Mouse (Mus musculus) hindbrain, embryonic 12.5 days (tissue): ENCODE results near the gene Parvb. TPM values are rescaled to one million over a fixed set of nuclear protein-coding genes. Genes with fewer than 3 reads are reported as not detected.

Experiments used
- ATAC-seq: fragments of 200-750 bp; cut with Nextera tagmentation; 2 replicates; pipeline ENCODE4 v1.8.0; 2017; ENCODE audit warnings: moderate TSS enrichment; ENCODE audit not compliant: low FRiP score
- H3K27ac ChIP-seq: fragments of 300-500 bp; sonication (generic); 2 replicates; pipeline ENCODE4 v1.5.1; 2016; ENCODE audit warnings: mild to moderate bottlenecking
- H3K27me3 ChIP-seq: fragments of 300-500 bp; sonication (generic); 2 replicates; pipeline ENCODE4 v1.6.1; 2016; ENCODE audit warnings: mild to moderate bottlenecking
- H3K36me3 ChIP-seq: fragments of 300-500 bp; sonication (generic); 2 replicates; pipeline ENCODE4 v1.6.1; 2016; ENCODE audit warnings: mild to moderate bottlenecking
- H3K4me1 ChIP-seq: fragments of 300-500 bp; sonication (generic); 2 replicates; pipeline ENCODE4 v1.6.1; 2016
- H3K4me2 ChIP-seq: fragments of 300-500 bp; sonication (generic); replicated peaks from 2 replicates; pipeline ENCODE4 v1.6.1; 2016; ENCODE audit warnings: mild to moderate bottlenecking
- H3K4me3 ChIP-seq: fragments of 300-500 bp; sonication (generic); 2 replicates; pipeline ENCODE4 v1.5.1; 2016; ENCODE audit warnings: mild to moderate bottlenecking
- H3K9ac ChIP-seq: fragments of 300-500 bp; sonication (generic); 2 replicates; pipeline ENCODE4 v1.6.1; 2016; ENCODE audit warnings: mild to moderate bottlenecking, moderate library complexity
- H3K9me3 ChIP-seq: fragments of 300-500 bp; sonication (generic); replicated peaks from 2 replicates; pipeline ENCODE4 v1.6.1; 2016; ENCODE audit warnings: mild to moderate bottlenecking
- WGBS: fragments of 180-500 bp; shearing (Covaris S2); methylation state at CpG from one replicate; pipeline ENCODE4 v1.1.7; 2016; 5-methylcytosine and 5-hydroxymethylcytosine counted together
- polyA plus RNA-seq: library from polyadenylated mRNA; unstranded; fragments of >200 nt; fragmentation: Nextera tagmentation; extraction: Ambion mirVana; gene quantifications from 2 replicates; pipeline ENCODE4 v1.2.1, GENCODE M21; 2016

Parvb gene
- polyA plus RNA-seq, 1 experiment from 2014 or later = 6.5 TPM

DNA sequence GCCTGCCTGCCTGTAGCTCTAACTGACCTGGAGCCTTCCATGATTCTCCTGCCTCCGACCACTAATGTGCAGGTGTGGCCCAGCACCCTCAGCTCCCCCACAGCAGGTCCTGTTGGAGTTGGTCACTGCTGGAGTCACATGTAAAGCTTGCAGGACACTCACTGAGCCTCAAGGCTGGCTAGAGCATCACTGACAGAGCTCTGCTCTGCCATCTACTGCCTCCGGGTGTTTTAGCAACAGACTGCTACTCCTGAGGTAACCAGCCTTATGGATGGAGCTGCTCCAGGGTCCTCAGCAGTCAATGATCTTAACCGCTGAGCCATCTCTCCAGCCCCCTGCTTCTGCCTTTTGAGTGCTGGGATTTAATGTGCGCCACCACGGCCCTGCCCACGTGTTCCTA, 8.4 kb upstream of the Parvb start:
- H3K9me3 ChIP-seq = no peaks in the 10 kb centered on the region
- H3K27me3 ChIP-seq = no peaks in the 10 kb centered on the region
- no peak overlapping the region for H3K9ac ChIP-seq
- no peaks in the 10 kb centered on the region for H3K36me3 ChIP-seq
- no peak overlapping the region for H3K4me2 ChIP-seq
- H3K27ac ChIP-seq = peak overlapping the region; percentile 49
- H3K4me1 ChIP-seq = peaks cover 60% of the 10 kb centered on the region
- 38% methylated on average over 6 of the region's 6 CpGs for WGBS
- ATAC-seq = no peak
- H3K4me3 ChIP-seq = no peak overlapping the region

GRCm38 (mm10) chr15:84224779-84225178, 7.1 kb upstream of the Parvb start:
- H3K4me2 ChIP-seq = no peak overlapping the region
- H3K36me3 ChIP-seq = no peaks in the 10 kb centered on the region
- H3K9ac ChIP-seq = no peak overlapping the region
- H3K9me3 ChIP-seq = no peaks in the 10 kb centered on the region
- H3K4me1 ChIP-seq = peaks cover 49% of the 10 kb centered on the region
- H3K4me3 ChIP-seq = no peak overlapping the region
- H3K27ac ChIP-seq = peak overlapping the region; percentile 64
- 47% methylated on average over 10 of the region's 10 CpGs for WGBS
- H3K27me3 ChIP-seq = 0 out of 2 replicates have a peak, but pooled peaks cover under 1% of the 10 kb centered on the region
- ATAC-seq = no peak

GRCm38 (mm10) chr15:84226918-84227317, 4.9 kb upstream of the Parvb start:
- Histone ChIP-seq H3K4me3 (no peak overlapping the region), H3K9me3 (no peaks in the 10 kb centered on the region), H3K27ac (peak overlapping the region; percentile 60), H3K36me3 (no peaks in the 10 kb centered on the region), H3K27me3 (0 out of 2 replicates have a peak, but pooled peaks cover 4% of the 10 kb centered on the region), H3K4me2 (no peak overlapping the region), H3K4me1 (peaks cover 59% of the 10 kb centered on the region), H3K9ac (no peak overlapping the region)
- 46% methylated on average over 15 of the region's 15 CpGs for WGBS
- ATAC-seq = peak; percentile 73

DNA sequence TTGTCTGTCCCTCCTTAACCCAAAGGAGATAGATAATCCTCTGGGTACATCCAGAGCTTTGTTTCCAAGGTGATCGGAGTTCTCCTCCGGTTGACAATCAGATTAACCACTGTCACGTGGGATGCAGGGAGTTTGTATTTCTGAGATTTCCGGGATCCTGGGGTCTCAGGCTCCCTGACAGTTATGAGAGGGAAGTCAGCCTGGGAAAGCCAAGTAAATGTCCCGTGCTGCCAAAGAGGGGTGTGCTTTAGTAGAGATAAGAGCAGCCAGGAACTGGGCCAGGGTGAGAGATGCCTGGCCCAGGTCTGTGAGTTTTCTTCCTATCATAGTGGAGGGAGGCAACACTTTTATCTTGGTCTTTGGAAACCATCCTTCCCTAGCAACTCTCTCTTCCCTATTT, 1.2 kb upstream of the Parvb start:
- H3K4me3 ChIP-seq = no peak overlapping the region
- no peak overlapping the region for H3K9ac ChIP-seq
- WGBS = 25% methylated on average over 5 of the region's 5 CpGs
- ATAC-seq = no peak
- H3K36me3 ChIP-seq = no peaks in the 10 kb centered on the region
- H3K9me3 ChIP-seq = no peaks in the 10 kb centered on the region
- H3K4me1 ChIP-seq = peaks cover 58% of the 10 kb centered on the region
- H3K27me3 ChIP-seq = peaks cover 8% of the 10 kb centered on the region; the same call in 1 of the 2 replicates
- peak overlapping the region; percentile 93; the same call in 1 of the 2 replicates for H3K4me2 ChIP-seq
- H3K27ac ChIP-seq = peak overlapping the region; percentile 71

- peaks cover 8% of the 10 kb centered on the region; the same call in 1 of the 2 replicates for H3K27me3 ChIP-seq
- no peaks in the 10 kb centered on the region for H3K36me3 ChIP-seq
- no peaks in the 10 kb centered on the region for H3K9me3 ChIP-seq
- H3K4me2 ChIP-seq = peak overlapping the region; percentile 93
- H3K27ac ChIP-seq = peak overlapping the region; percentile 71
- H3K4me3 ChIP-seq = peak overlapping the region; percentile 43
- H3K4me1 ChIP-seq = peaks cover 54% of the 10 kb centered on the region
- peak overlapping the region; percentile 63 for H3K9ac ChIP-seq
- 0 out of 2 replicates have a peak, but pooled peaks have one; percentile 7 for ATAC-seq
- WGBS = 5% methylated on average over 15 of the region's 16 CpGs
Measured at GRCm38 (mm10) chr15:84231113-84231712, 630 bp upstream of the Parvb start.

GRCm38 (mm10) chr15:84232609-84233008, 766 bp downstream of the Parvb start:
- peak overlapping the region; percentile 63; the same call in 1 of the 2 replicates for H3K9ac ChIP-seq
- peaks cover 8% of the 10 kb centered on the region; the same call in 1 of the 2 replicates for H3K27me3 ChIP-seq
- peak overlapping the region; percentile 71; the same call in 1 of the 2 replicates for H3K27ac ChIP-seq
- H3K4me2 ChIP-seq = peak overlapping the region; percentile 93
- H3K4me1 ChIP-seq = peaks cover 44% of the 10 kb centered on the region
- no peaks in the 10 kb centered on the region for H3K36me3 ChIP-seq
- peak overlapping the region; percentile 43 for H3K4me3 ChIP-seq
- H3K9me3 ChIP-seq = no peaks in the 10 kb centered on the region
- ATAC-seq = no peak
- 12% methylated on average over 8 of the region's 8 CpGs for WGBS

GRCm38 (mm10) chr15:84234794-84235581, 3.1 kb downstream of the Parvb start:
- no peaks in the 10 kb centered on the region for H3K36me3 ChIP-seq
- peaks cover 58% of the 10 kb centered on the region for H3K4me1 ChIP-seq
- H3K9ac ChIP-seq = no peak overlapping the region
- WGBS = 75% methylated on average over 7 of the region's 7 CpGs
- no peaks in the 10 kb centered on the region for H3K9me3 ChIP-seq
- peaks cover 5% of the 10 kb centered on the region; the same call in 1 of the 2 replicates for H3K27me3 ChIP-seq
- no peak for ATAC-seq
- H3K4me2 ChIP-seq = no peak overlapping the region
- H3K4me3 ChIP-seq = no peak overlapping the region
- H3K27ac ChIP-seq = peak overlapping the region; percentile 17; the same call in 1 of the 2 replicates

- H3K4me3 ChIP-seq = no peak overlapping the region
- H3K9ac ChIP-seq = no peak overlapping the region
- H3K9me3 ChIP-seq = no peaks in the 10 kb centered on the region
- H3K4me1 ChIP-seq = peaks cover 55% of the 10 kb centered on the region
- 51% methylated on average over 7 of the region's 7 CpGs for WGBS
- no peak overlapping the region for H3K4me2 ChIP-seq
- H3K36me3 ChIP-seq = no peaks in the 10 kb centered on the region
- peaks cover 4% of the 10 kb centered on the region; the same call in 1 of the 2 replicates for H3K27me3 ChIP-seq
- ATAC-seq = no peak
- peak overlapping the region; percentile 17; the same call in 1 of the 2 replicates for H3K27ac ChIP-seq
Measured at GRCm38 (mm10) chr15:84235646-84236045, 3.8 kb downstream of the Parvb start.

- Histone ChIP-seq H3K36me3 (no peaks in the 10 kb centered on the region), H3K4me3 (no peak overlapping the region), H3K4me1 (peaks cover 35% of the 10 kb centered on the region), H3K9ac (no peak overlapping the region), H3K9me3 (no peaks in the 10 kb centered on the region), H3K27me3 (peaks cover 2% of the 10 kb centered on the region; the same call in 1 of the 2 replicates), H3K27ac (0 out of 2 replicates have a peak overlapping the region, but pooled peaks have one; percentile 5), H3K4me2 (no peak overlapping the region)
- no peak for ATAC-seq
- 33% methylated on average over 15 of the region's 15 CpGs for WGBS
Measured at GRCm38 (mm10) chr15:84238552-84238951, 6.7 kb downstream of the Parvb start.

DNA sequence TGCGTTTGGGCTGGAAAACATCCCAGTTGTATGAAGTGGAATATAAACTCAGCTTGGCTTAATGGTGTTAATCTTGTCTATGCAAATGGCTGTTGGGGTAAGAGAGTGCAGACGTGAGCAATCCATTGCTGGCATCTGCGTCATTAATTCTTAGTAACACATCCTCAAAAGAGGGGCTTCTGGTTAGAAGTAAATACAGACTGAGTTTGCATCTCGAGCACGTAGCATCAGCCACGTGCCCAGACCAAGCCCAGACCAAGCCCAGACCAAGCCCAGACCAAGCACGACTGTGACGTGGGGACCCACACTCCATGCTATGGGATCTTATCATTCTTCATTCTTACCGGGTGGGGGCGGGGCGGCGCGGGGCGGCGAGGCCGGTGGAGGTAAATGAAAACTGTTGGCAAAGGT, 7.2 kb downstream of the Parvb start:
- Histone ChIP-seq H3K36me3 (no peaks in the 10 kb centered on the region), H3K27ac (no peak overlapping the region), H3K4me1 (peaks cover 35% of the 10 kb centered on the region), H3K9me3 (no peaks in the 10 kb centered on the region), H3K9ac (no peak overlapping the region), H3K27me3 (no peaks in the 10 kb centered on the region; the same call in 1 of the 2 replicates), H3K4me3 (no peak overlapping the region), H3K4me2 (peak overlapping the region; percentile 25)
- ATAC-seq = no peak
- WGBS = 16% methylated on average over 16 of the region's 16 CpGs

DNA sequence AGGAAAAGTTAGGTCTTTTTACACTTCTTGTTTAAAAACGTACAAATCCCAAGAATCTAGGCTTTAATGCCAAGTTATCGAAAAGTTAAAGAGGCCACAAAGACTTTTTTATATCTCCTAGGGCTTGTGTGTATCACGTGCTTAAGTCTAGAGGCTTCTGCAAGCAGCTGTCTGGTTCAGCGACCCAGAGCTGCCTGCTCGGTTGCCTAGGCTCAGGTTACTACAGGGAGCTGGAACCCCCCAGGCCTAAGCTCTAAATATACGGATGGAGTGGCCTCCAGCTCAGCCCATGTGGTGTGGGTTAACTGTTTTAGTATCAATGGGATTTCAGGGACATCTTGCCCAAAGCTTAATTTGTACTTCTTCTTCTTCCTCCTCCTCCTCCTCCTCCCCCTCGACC, 9.7 kb downstream of the Parvb start:
- 42% methylated on average over 7 of the region's 7 CpGs for WGBS
- ATAC-seq = no peak
- no peaks in the 10 kb centered on the region; the same call in 1 of the 2 replicates for H3K27me3 ChIP-seq

GRCm38 (mm10) chr15:84245104-84245503, 13.3 kb downstream of the Parvb start:
- H3K36me3 ChIP-seq = no peaks in the 10 kb centered on the region
- peak overlapping the region; percentile 52 for H3K27ac ChIP-seq
- 75% methylated on average over 7 of the region's 7 CpGs for WGBS
- H3K4me2 ChIP-seq = no peak overlapping the region
- no peak overlapping the region for H3K4me3 ChIP-seq
- H3K9me3 ChIP-seq = no peaks in the 10 kb centered on the region; the same call in 1 of the 2 replicates
- H3K9ac ChIP-seq = no peak overlapping the region
- no peaks in the 10 kb centered on the region for H3K27me3 ChIP-seq
- no peak for ATAC-seq
- H3K4me1 ChIP-seq = peaks cover 15% of the 10 kb centered on the region

More for the DNA sequence above, 9.7 kb downstream of the Parvb start:
- Histone ChIP-seq H3K4me2 (no peak overlapping the region), H3K9me3 (no peaks in the 10 kb centered on the region), H3K4me3 (no peak overlapping the region), H3K27ac (no peak overlapping the region), H3K36me3 (no peaks in the 10 kb centered on the region), H3K4me1 (peaks cover 37% of the 10 kb centered on the region), H3K9ac (no peak overlapping the region)
